Mouse (Mus musculus) monocyte, adult 2 months (primary cell): ENCODE measurements around the gene Stk25.

Experiments used
- DNase-seq, 2 experiments: peaks; one replicate each; pipeline ENCODE4 v3.0.0; 2022; ENCODE audit warnings: low spot score in 2 of 2, low read depth in 1 of 2

Gene Stk25

GRCm38 (mm10) chr1:93669941-93670340, 11.5 kb upstream of the Stk25 start:
- no peak for DNase-seq

- DNase-seq = peak; percentile 19 to 46
These were observed 10.5 kb upstream of the Stk25 start for GRCm38 (mm10) chr1:93668791-93669548.

- no peak for DNase-seq
These were observed 9.4 kb upstream of the Stk25 start for GRCm38 (mm10) chr1:93667760-93668400.

GRCm38 (mm10) chr1:93657025-93657360, 1.5 kb downstream of the Stk25 start:
- DNase-seq = no peak

- DNase-seq = no peak
These were observed 2.0 kb downstream of the Stk25 start for GRCm38 (mm10) chr1:93656325-93657024.

- DNase-seq = no peak
These were observed 3.7 kb downstream of the Stk25 start for GRCm38 (mm10) chr1:93654798-93655197.

- DNase-seq = no peak
These were observed 4.2 kb downstream of the Stk25 start for GRCm38 (mm10) chr1:93654275-93654674.

GRCm38 (mm10) chr1:93649604-93650172, 8.8 kb downstream of the Stk25 start:
- no peak for DNase-seq

GRCm38 (mm10) chr1:93642692-93643091, 15.8 kb downstream of the Stk25 start:
- no peak for DNase-seq

GRCm38 (mm10) chr1:93641978-93642377, 16.5 kb downstream of the Stk25 start:
- DNase-seq = no peak

- DNase-seq = no peak
These were observed 22.1 kb downstream of the Stk25 start for GRCm38 (mm10) chr1:93636211-93636897.

GRCm38 (mm10) chr1:93635580-93636192, 22.8 kb downstream of the Stk25 start:
- peak; percentile 96 to 97 for DNase-seq

GRCm38 (mm10) chr1:93635091-93635579, 23.3 kb downstream of the Stk25 start:
- no peak for DNase-seq

- DNase-seq = no peak
These were observed 24.0 kb downstream of the Stk25 start for GRCm38 (mm10) chr1:93634481-93634891.

GRCm38 (mm10) chr1:93632723-93633122, 25.7 kb downstream of the Stk25 start:
- no peak for DNase-seq

- no peak for DNase-seq
These were observed 27.7 kb downstream of the Stk25 start for GRCm38 (mm10) chr1:93630796-93631195.

GRCm38 (mm10) chr1:93624502-93624901, 34.0 kb downstream of the Stk25 start:
- no peak for DNase-seq

GRCm38 (mm10) chr1:93618948-93619347, 39.5 kb downstream of the Stk25 start:
- no peak for DNase-seq

- DNase-seq = no peak
These were observed 40.3 kb downstream of the Stk25 start for GRCm38 (mm10) chr1:93618059-93618748.

- DNase-seq = no peak
These were observed 48.7 kb downstream of the Stk25 start for GRCm38 (mm10) chr1:93609762-93610161.
